Mouse (Mus musculus) cerebellum, adult 2 months (tissue): ENCODE data around the gene Bach2.

ENCODE experiments used
- CTCF ChIP-seq: fragments of 200-500 bp; IDR thresholded peaks from 2 replicates; pipeline ENCODE4 v1.5.1; 2011; ENCODE audit warnings: low read depth, mild to moderate bottlenecking, control low read depth, low read length, moderate library complexity, borderline replicate concordance; ENCODE audit not compliant: insufficient read depth
- POLR2A ChIP-seq: fragments of 200-500 bp; IDR thresholded peaks from 2 replicates; pipeline ENCODE4 v1.6.1; 2011; ENCODE audit warnings: low read length, control low read depth, borderline replicate concordance; ENCODE audit not compliant: insufficient read depth

DNA sequence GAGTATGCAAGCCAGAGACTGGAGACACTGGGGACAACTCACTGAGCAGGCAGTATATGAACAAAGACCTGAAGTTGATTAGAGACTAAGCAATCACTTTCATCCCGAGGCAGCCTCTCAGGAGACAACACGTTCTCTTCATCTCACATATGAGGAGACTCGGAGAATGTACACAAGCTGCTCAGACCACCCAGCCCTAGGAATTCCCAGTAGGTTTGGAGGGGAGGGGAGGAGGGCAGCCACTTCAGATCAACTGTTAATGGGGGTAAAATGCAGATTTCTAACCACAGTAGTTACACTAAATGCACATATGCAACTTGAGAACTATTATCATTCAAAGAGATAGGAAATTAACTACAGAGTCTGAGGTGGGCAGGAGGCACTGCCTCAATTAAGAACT is 240.6 kb downstream of the Bach2 start:
- no peak for TF ChIP-seq POLR2A
- no peak for TF ChIP-seq CTCF
